Mouse (Mus musculus) small intestine, adult 2 months (tissue): ENCODE measurements at regions not wholly inside any gene's neighbourhood (a gene's known extent, or its start where the extent isn't known, plus 50 kb on each side); places are given as distances from the start of the nearest gene placed in this dataset.

ENCODE experiments used
- H3K27ac ChIP-seq: fragments of 200-500 bp; 2 replicates; pipeline ENCODE4 v1.5.1; 2012; ENCODE audit warnings: low read depth, low read length, control low read depth, inconsistent platforms; ENCODE audit not compliant: insufficient read depth
- H3K27me3 ChIP-seq: fragments of 200-500 bp; 2 replicates; pipeline ENCODE4 v1.6.1; 2012; ENCODE audit warnings: mild to moderate bottlenecking, moderate library complexity, low read length, inconsistent platforms; ENCODE audit not compliant: control insufficient read depth, insufficient read depth
- H3K36me3 ChIP-seq: fragments of 200-500 bp; 2 replicates; pipeline ENCODE4 v1.6.1; 2012; ENCODE audit warnings: mild to moderate bottlenecking, low read length, control low read depth, inconsistent platforms; ENCODE audit not compliant: control insufficient read depth, insufficient read depth
- H3K4me1 ChIP-seq: fragments of 200-500 bp; 2 replicates; pipeline ENCODE4 v1.6.1; 2012; ENCODE audit warnings: low read length, inconsistent platforms, mixed read lengths; ENCODE audit not compliant: control insufficient read depth, insufficient read depth, insufficient read length
- H3K4me3 ChIP-seq: fragments of 200-500 bp; 2 replicates; pipeline ENCODE4 v1.5.1; 2012; ENCODE audit warnings: low read depth, mild to moderate bottlenecking, control low read depth, inconsistent platforms, low read length, moderate library complexity
- CTCF ChIP-seq: fragments of 200-500 bp; IDR thresholded peaks from 2 replicates; pipeline ENCODE4 v1.5.1; 2012; ENCODE audit warnings: low read depth, mild to moderate bottlenecking, control low read depth, inconsistent platforms, low read length, moderate library complexity, mixed read lengths; ENCODE audit not compliant: insufficient replicate concordance, insufficient read length; ENCODE audit errors: extremely low read depth
- POLR2A ChIP-seq: fragments of 200-500 bp; IDR thresholded peaks from 2 replicates; pipeline ENCODE4 v1.6.1; 2012; ENCODE audit warnings: low read depth, mild to moderate bottlenecking, control low read depth, inconsistent platforms, low read length, moderate library complexity
- WGBS: fragments of 180-500 bp; shearing (Covaris S2); methylation state at CpG from one replicate; pipeline ENCODE4 v1.1.7; 2018; 5-methylcytosine and 5-hydroxymethylcytosine counted together

DNA sequence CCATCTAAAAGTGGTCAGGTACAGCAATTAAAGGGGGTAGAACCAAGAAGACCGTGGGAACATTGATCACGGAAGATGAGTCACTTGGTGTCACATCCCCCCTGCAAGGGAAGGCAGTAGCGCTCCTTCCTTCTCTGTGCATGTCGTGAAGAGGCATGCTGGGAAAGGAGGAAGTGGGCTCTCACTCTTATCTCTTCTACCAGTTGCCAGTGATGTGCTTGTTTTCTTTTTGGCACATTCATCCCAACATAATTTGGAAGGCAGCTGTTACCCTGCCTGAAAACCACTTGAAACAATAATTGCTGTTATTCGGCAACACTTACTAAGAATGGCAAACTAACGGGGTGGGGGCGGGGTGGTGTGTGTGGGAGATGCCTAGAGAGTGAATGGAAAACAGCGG, 161.0 kb upstream of the Tmpo start:
- H3K4me1 ChIP-seq, result no peaks in the 10 kb centered on the region
- no peaks in the 10 kb centered on the region for H3K36me3 ChIP-seq
- WGBS, result 74% methylated on average over 8 of the region's 8 CpGs
- no peak overlapping the region for H3K4me3 ChIP-seq
- TF ChIP-seq POLR2A, result no peak
- no peak for TF ChIP-seq CTCF
- no peak overlapping the region for H3K27ac ChIP-seq
- no peaks in the 10 kb centered on the region for H3K27me3 ChIP-seq

DNA sequence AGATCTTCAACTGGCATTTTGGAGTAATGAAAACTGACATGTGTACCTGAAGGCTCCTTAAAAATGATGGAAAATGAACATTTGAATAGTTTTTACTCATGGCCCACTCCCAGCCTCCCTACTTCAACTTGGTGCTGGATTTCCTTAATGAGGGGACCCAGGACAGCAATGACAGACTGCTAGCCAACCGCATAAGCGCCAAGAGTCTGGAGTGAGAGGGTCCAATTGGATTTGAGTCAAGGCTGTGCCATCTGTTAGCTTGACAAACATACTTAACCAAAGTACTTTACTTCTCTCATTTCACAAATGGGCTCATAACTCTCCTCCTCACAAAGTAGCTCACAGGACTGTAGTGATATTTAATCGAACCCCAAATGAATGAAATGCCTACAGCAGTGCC, 158.2 kb upstream of the Tmpo start:
- no peak overlapping the region for H3K27ac ChIP-seq
- no peaks in the 10 kb centered on the region for H3K27me3 ChIP-seq
- H3K4me3 ChIP-seq, result no peak overlapping the region
- H3K36me3 ChIP-seq, result no peaks in the 10 kb centered on the region
- no peaks in the 10 kb centered on the region for H3K4me1 ChIP-seq
- WGBS, result 90% methylated on average over 3 of the region's 3 CpGs
- TF ChIP-seq POLR2A, result no peak
- TF ChIP-seq CTCF, result no peak

DNA sequence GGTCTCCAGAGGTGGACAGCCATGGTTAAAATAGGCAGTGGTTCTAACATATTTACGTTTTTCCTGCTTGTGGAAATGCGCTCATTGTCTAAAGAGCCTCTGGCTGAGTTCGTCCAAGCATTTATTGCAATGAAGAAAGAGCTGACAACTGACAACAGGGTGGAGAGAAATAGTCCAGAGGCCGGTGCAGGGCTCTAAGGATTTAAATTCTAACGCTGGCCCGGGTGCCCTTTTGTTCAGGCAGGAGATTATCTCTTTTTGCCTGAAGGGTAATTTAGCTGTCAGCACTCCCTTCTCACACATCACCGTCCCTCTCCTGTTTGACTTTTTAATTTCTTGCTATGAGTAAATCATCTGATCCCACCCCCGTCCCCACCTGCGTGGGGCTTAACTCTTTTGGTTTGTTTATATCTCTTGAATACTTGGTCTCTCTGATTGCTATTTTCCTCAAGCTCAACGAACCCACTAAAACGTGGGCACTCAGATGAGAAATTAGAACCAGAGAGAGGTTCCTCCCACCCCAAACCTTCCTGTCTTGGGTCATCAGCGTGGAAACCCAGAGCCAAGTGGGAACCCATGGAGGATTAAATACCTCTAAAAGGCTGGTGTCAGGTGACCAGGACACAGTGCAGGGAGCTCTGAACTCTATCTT, 145.7 kb upstream of the Tmpo start:
- WGBS, result 43% methylated on average over 12 of the region's 12 CpGs

GRCm38 (mm10) chr10:91326144-91326655, 145.1 kb upstream of the Tmpo start:
- H3K36me3 ChIP-seq, result no peaks in the 10 kb centered on the region
- no peak overlapping the region for H3K27ac ChIP-seq
- no peaks in the 10 kb centered on the region for H3K27me3 ChIP-seq
- H3K4me3 ChIP-seq, result no peak overlapping the region
- no peaks in the 10 kb centered on the region for H3K4me1 ChIP-seq
- TF ChIP-seq POLR2A (no peak), CTCF (no peak)
- 82% methylated on average over 8 of the region's 8 CpGs for WGBS

More for the DNA sequence above, 145.7 kb upstream of the Tmpo start:
- no peaks in the 10 kb centered on the region for H3K36me3 ChIP-seq
- H3K4me1 ChIP-seq, result no peaks in the 10 kb centered on the region
- H3K4me3 ChIP-seq, result no peak overlapping the region
- TF ChIP-seq CTCF (no peak), POLR2A (no peak)
- no peaks in the 10 kb centered on the region for H3K27me3 ChIP-seq
- no peak overlapping the region for H3K27ac ChIP-seq

- no peaks in the 10 kb centered on the region for H3K4me1 ChIP-seq
- no peak for TF ChIP-seq CTCF
- TF ChIP-seq POLR2A, result no peak
- no peaks in the 10 kb centered on the region for H3K36me3 ChIP-seq
- no peaks in the 10 kb centered on the region for H3K27me3 ChIP-seq
- H3K4me3 ChIP-seq, result no peak overlapping the region
- 76% methylated on average over 4 of the region's 4 CpGs for WGBS
- H3K27ac ChIP-seq, result no peak overlapping the region
These were observed 140.1 kb upstream of the Tmpo start for GRCm38 (mm10) chr10:91321226-91321625.

DNA sequence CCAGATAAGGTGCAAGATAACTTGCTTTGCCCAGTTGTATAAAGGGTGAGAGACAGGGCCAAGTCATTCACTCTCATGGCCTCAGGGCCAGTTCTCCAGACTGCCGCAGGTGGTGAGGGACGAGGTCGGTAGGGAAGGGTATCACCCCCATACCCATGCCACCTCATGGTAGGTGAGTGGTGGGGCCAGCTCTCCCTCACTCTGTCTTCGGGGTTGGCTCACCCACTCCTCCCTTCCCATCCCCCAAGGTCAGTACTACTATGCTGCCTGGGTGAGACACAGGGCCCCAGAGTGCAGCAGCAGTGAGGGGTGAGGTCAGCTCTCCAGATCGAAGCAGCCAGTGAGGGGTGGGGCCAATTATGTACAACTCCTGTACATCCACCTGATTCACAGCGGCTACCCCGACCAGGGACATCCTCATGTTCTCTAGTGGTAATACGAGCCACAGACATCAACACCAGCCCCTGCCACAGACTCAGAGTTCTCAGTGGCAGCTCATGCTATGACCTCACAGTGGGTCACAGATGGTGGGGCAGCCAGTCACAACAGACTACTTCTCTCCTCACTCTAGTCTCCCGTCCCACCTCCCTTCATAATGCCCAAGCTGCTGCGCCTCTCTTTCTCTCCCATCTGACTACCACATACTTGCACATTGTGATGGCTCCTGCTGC, 138.5 kb upstream of the Tmpo start:
- H3K27ac ChIP-seq, result no peak overlapping the region
- WGBS, result 76% methylated on average over 10 of the region's 10 CpGs
- no peaks in the 10 kb centered on the region for H3K36me3 ChIP-seq
- TF ChIP-seq POLR2A, result no peak
- TF ChIP-seq CTCF, result no peak
- no peaks in the 10 kb centered on the region for H3K4me1 ChIP-seq
- H3K4me3 ChIP-seq, result no peak overlapping the region
- H3K27me3 ChIP-seq, result no peaks in the 10 kb centered on the region

DNA sequence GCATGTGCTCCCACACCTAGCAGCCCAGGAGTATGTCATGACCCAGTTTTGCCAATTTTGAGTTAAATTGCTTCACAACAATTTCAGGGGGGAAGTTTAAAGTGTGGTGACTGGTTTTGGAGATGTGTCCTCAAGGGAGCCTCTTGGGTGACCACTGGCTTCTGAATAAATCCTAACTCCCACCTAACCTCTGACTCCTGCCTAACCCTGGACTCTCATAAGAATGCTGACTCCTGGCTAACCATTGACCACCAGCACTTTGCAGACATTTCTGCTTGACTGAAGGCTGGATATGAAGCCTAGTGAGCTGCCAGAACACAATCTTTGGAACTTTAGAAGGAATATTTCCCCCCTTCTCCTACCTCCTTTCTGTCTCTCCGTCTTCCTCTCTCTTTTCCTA, 133.3 kb upstream of the Tmpo start:
- H3K4me3 ChIP-seq, result no peak overlapping the region
- H3K27me3 ChIP-seq, result no peaks in the 10 kb centered on the region
- WGBS, result 83% methylated on average over 1 of the region's 1 CpGs
- H3K4me1 ChIP-seq, result no peaks in the 10 kb centered on the region
- no peak overlapping the region for H3K27ac ChIP-seq
- H3K36me3 ChIP-seq, result no peaks in the 10 kb centered on the region
- no peak for TF ChIP-seq CTCF
- no peak for TF ChIP-seq POLR2A
